Mouse (Mus musculus): ENCODE results near the gene Gm20390. TPM values are rescaled to one million over a fixed set of nuclear protein-coding genes. Genes with fewer than 3 reads are reported as not detected.
A peak's percentile ranks its signal among the peaks of the same experiment; 100 is the strongest.

The Gm20390 gene
- polyA plus RNA-seq, 1 experiment from 2014 or later, result 273 TPM

- WGBS, result under 1% methylated on average over 40 of the region's 70 CpGs
- no peaks in the 10 kb centered on the region for H3K9me3 ChIP-seq (ENCODE audit: control insufficient read depth, low read length)
- H3K27me3 ChIP-seq (ENCODE audit: control insufficient read depth, insufficient read depth, low read length), result no peaks in the 10 kb centered on the region
- DNase-seq (ENCODE audit: low spot score) (peak; percentile 96), ATAC-seq (ENCODE audit: low FRiP score, low TSS enrichment) (peak; percentile 91)
- peak within 1 kb of the TSS; percentile 95 for H3K9ac ChIP-seq (ENCODE audit: low read length)
- peak within 1 kb of the TSS; percentile 99 for H3K27ac ChIP-seq (replicated peaks)
- peak within 1 kb of the TSS; percentile 98 for H3K4me3 ChIP-seq (ENCODE audit: low read depth, low read length)
- H3K4me2 ChIP-seq (replicated peaks; ENCODE audit: low read depth), result peak within 1 kb of the TSS; percentile 83
- no peaks in the 10 kb centered on the region for H3K36me3 ChIP-seq (ENCODE audit: control insufficient read depth, insufficient read depth, low read length)
- H3K4me1 ChIP-seq (replicated peaks; ENCODE audit: control insufficient read depth, insufficient read depth), result peaks cover 9% of the 10 kb centered on the region; the same call in 1 of the 2 replicates
- TF ChIP-seq CTCF (IDR thresholded peaks at IDR 0.05; ENCODE audit: low read depth) (no peak), EP300 (optimal IDR thresholded peaks at IDR 0.05) (no peak)
Observed at GRCm38 (mm10) chr11:93995720-93996305, 27.7 kb upstream of the Gm20390 start, which contains the start of gene Spag9. Gene Spag9 (plus strand): TSS chr11:93996091.

DNA sequence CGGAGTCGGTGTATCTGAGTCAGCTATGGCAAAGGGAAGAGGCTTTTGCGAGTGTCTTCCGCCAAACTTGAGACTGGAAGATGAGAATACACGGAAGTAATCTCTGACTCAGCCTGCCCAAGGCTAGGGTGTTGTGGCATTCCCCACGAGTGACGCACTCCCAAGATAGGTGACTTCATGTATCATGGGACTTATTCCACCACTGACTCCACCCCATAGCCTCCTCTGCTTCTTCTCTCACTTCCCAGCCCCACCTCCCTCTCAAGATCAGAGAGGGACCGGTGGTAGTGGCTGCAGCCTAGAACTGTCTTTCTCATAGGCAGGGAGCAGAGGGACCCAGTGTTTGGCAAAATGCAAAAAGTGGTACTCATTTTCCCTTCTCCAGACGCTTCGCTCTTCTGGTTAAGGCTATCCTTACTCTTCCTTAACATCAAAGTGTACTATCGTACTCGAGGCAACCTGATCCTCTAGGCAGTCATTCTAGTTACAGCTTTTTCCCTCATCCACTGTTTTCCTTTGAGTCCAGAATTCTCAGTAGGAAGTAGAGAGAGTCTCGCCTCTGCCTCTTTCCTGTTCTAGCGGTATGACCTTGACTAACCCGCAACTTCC, 27.1 kb upstream of the Gm20390 start:
- H3K4me1 ChIP-seq (replicated peaks; ENCODE audit: control insufficient read depth, insufficient read depth), result peaks cover 9% of the 10 kb centered on the region; the same call in 1 of the 2 replicates
- no peaks in the 10 kb centered on the region for H3K9me3 ChIP-seq (ENCODE audit: control insufficient read depth, low read length)
- peak overlapping the region; percentile 99 for H3K27ac ChIP-seq (replicated peaks)
- H3K4me3 ChIP-seq (ENCODE audit: low read depth, low read length), result peak overlapping the region; percentile 98
- no peaks in the 10 kb centered on the region for H3K36me3 ChIP-seq (ENCODE audit: control insufficient read depth, insufficient read depth, low read length)
- H3K4me2 ChIP-seq (replicated peaks; ENCODE audit: low read depth), result peak overlapping the region; percentile 83
- WGBS, result 2% methylated on average over 15 of the region's 15 CpGs
- DNase-seq (ENCODE audit: low spot score), result peak; percentile 85
- TF ChIP-seq CTCF (IDR thresholded peaks at IDR 0.05; ENCODE audit: low read depth) (no peak), EP300 (optimal IDR thresholded peaks at IDR 0.05) (no peak)
- H3K9ac ChIP-seq (ENCODE audit: low read length), result peak overlapping the region; percentile 76
- ATAC-seq (ENCODE audit: low FRiP score, low TSS enrichment), result peak; percentile 92
- H3K27me3 ChIP-seq (ENCODE audit: control insufficient read depth, insufficient read depth, low read length), result no peaks in the 10 kb centered on the region

GRCm38 (mm10) chr11:93994531-93994930, 26.4 kb upstream of the Gm20390 start:
- no peaks in the 10 kb centered on the region for H3K27me3 ChIP-seq (ENCODE audit: control insufficient read depth, insufficient read depth, low read length)
- no peaks in the 10 kb centered on the region for H3K9me3 ChIP-seq (ENCODE audit: control insufficient read depth, low read length)
- TF ChIP-seq CTCF (IDR thresholded peaks at IDR 0.05; ENCODE audit: low read depth), result no peak
- TF ChIP-seq EP300 (optimal IDR thresholded peaks at IDR 0.05), result no peak
- peaks cover 9% of the 10 kb centered on the region; the same call in 1 of the 2 replicates for H3K4me1 ChIP-seq (replicated peaks; ENCODE audit: control insufficient read depth, insufficient read depth)
- peak overlapping the region; percentile 98 for H3K4me3 ChIP-seq (ENCODE audit: low read depth, low read length)
- H3K36me3 ChIP-seq (ENCODE audit: control insufficient read depth, insufficient read depth, low read length), result no peaks in the 10 kb centered on the region
- ATAC-seq (ENCODE audit: low FRiP score, low TSS enrichment) (no peak), DNase-seq (ENCODE audit: low spot score) (no peak)
- H3K27ac ChIP-seq (replicated peaks), result peak overlapping the region; percentile 99
- H3K4me2 ChIP-seq (replicated peaks; ENCODE audit: low read depth), result peak overlapping the region; percentile 83
- peak overlapping the region; percentile 50 for H3K9ac ChIP-seq (ENCODE audit: low read length)
- 35% methylated on average over 5 of the region's 5 CpGs for WGBS

- Histone ChIP-seq H3K4me2 (replicated peaks; ENCODE audit: low read depth) (peak overlapping the region; percentile 29), H3K27me3 (ENCODE audit: control insufficient read depth, insufficient read depth, low read length) (no peaks in the 10 kb centered on the region), H3K9me3 (ENCODE audit: control insufficient read depth, low read length) (no peaks in the 10 kb centered on the region), H3K27ac (replicated peaks) (peak overlapping the region; percentile 94), H3K36me3 (ENCODE audit: control insufficient read depth, insufficient read depth, low read length) (no peaks in the 10 kb centered on the region), H3K4me1 (replicated peaks; ENCODE audit: control insufficient read depth, insufficient read depth) (peaks cover 6% of the 10 kb centered on the region; the same call in 1 of the 2 replicates), H3K4me3 (ENCODE audit: low read depth, low read length) (no peak overlapping the region), H3K9ac (ENCODE audit: low read length) (0 out of 2 replicates have a peak overlapping the region, but pooled peaks have one; percentile 13)
- WGBS, result 30% methylated on average over 12 of the region's 12 CpGs
- ATAC-seq (ENCODE audit: low FRiP score, low TSS enrichment), result peak; percentile 79
- TF ChIP-seq EP300 (optimal IDR thresholded peaks at IDR 0.05) (peak; percentile 8), CTCF (IDR thresholded peaks at IDR 0.05; ENCODE audit: low read depth) (no peak)
- peak; percentile 40 for DNase-seq (ENCODE audit: low spot score)
Observed at GRCm38 (mm10) chr11:93988328-93989062, 20.4 kb upstream of the Gm20390 start.

DNA sequence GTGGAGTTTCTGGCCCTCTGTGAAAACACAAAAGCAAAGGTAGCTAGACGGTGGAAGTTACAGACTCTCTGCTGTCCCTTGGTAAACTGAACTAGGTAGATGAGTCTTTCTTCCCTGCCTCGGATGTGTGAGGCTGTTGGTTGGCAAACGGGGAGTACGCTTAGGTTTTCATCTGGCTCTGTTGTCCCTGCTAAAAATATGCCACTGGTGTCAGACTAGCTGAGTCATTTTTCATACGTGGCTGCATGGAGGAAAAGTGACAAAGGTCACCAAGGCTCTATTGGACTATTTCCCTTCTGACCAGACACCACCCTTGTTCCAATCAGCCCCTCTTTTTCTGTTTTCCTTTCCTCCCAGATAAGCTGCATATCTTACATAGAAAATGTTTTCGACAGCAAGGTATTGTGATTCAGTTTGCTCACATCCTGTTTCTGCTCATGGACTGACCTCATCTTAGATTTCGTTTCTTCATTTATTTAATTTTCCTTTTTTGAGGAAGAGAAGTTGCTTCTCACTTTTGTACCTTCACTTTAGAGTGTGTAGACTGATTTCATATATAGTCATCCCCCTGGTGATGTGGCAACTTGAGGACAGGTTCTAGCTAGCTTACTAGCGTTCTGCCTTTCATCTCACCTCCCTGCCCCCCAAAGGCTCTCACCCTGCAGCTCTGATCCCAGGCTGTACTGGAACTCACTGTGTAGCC, 19.7 kb upstream of the Gm20390 start:
- H3K27ac ChIP-seq (replicated peaks), result peak overlapping the region; percentile 94
- H3K36me3 ChIP-seq (ENCODE audit: control insufficient read depth, insufficient read depth, low read length), result no peaks in the 10 kb centered on the region
- no peaks in the 10 kb centered on the region for H3K9me3 ChIP-seq (ENCODE audit: control insufficient read depth, low read length)
- peaks cover 6% of the 10 kb centered on the region; the same call in 1 of the 2 replicates for H3K4me1 ChIP-seq (replicated peaks; ENCODE audit: control insufficient read depth, insufficient read depth)
- peak overlapping the region; percentile 29 for H3K4me2 ChIP-seq (replicated peaks; ENCODE audit: low read depth)
- 0 out of 2 replicates have a peak overlapping the region, but pooled peaks have one; percentile 13 for H3K9ac ChIP-seq (ENCODE audit: low read length)
- WGBS, result 46% methylated on average over 8 of the region's 8 CpGs
- ATAC-seq (ENCODE audit: low FRiP score, low TSS enrichment), result peak; percentile 83
- DNase-seq (ENCODE audit: low spot score), result peak; percentile 44
- no peak overlapping the region for H3K4me3 ChIP-seq (ENCODE audit: low read depth, low read length)
- TF ChIP-seq CTCF (IDR thresholded peaks at IDR 0.05; ENCODE audit: low read depth) (no peak), EP300 (optimal IDR thresholded peaks at IDR 0.05) (no peak)
- H3K27me3 ChIP-seq (ENCODE audit: control insufficient read depth, insufficient read depth, low read length), result no peaks in the 10 kb centered on the region

All from stomach, postnatal 0 days (tissue).